Mouse (Mus musculus): ENCODE data around the gene Eif4a1.
A peak's percentile ranks its signal among the peaks of the same experiment; 100 is the strongest.

Gene Eif4a1

GRCm38 (mm10) chr11:69699595-69699994 is 27.4 kb upstream of the Eif4a1 start:
- no peak for DNase-seq (ENCODE audit: low spot score)

GRCm38 (mm10) chr11:69698574-69698973 is 26.4 kb upstream of the Eif4a1 start:
- DNase-seq (ENCODE audit: low spot score) = no peak

GRCm38 (mm10) chr11:69697396-69697795 is 25.2 kb upstream of the Eif4a1 start:
- no peak for DNase-seq (ENCODE audit: low spot score)

- peak; percentile 75 for DNase-seq (ENCODE audit: low spot score)
These were observed 23.3 kb upstream of the Eif4a1 start, which contains the start of the genes Tnfsf12 and Tnfsfm13 for GRCm38 (mm10) chr11:69695361-69696181. TSS of gene Tnfsf12 (minus strand) at chr11:69695849. TSS of gene Tnfsfm13 (minus strand) at chr11:69696098.

- DNase-seq (ENCODE audit: low spot score) = no peak
These were observed 22.8 kb upstream of the Eif4a1 start for GRCm38 (mm10) chr11:69695046-69695360.

GRCm38 (mm10) chr11:69693421-69693965 is 21.3 kb upstream of the Eif4a1 start:
- DNase-seq (ENCODE audit: low spot score) = no peak

- no peak for DNase-seq (ENCODE audit: low spot score)
These were observed 20.6 kb upstream of the Eif4a1 start for GRCm38 (mm10) chr11:69692863-69693262.

GRCm38 (mm10) chr11:69692196-69692811 is 20.1 kb upstream of the Eif4a1 start:
- DNase-seq (ENCODE audit: low spot score) = no peak

- no peak for DNase-seq (ENCODE audit: low spot score)
These were observed 17.7 kb upstream of the Eif4a1 start for GRCm38 (mm10) chr11:69689891-69690290.

GRCm38 (mm10) chr11:69687061-69687460 is 14.8 kb upstream of the Eif4a1 start:
- no peak for DNase-seq (ENCODE audit: low spot score)

GRCm38 (mm10) chr11:69686377-69686776 is 14.2 kb upstream of the Eif4a1 start:
- DNase-seq (ENCODE audit: low spot score) = peak; percentile 88

- DNase-seq (ENCODE audit: low spot score) = peak; percentile 77
These were observed 13.4 kb upstream of the Eif4a1 start, which contains the start of gene Tnfsf13 for GRCm38 (mm10) chr11:69685526-69686148. TSS of gene Tnfsf13 (minus strand) at chr11:69685784.

- DNase-seq (ENCODE audit: low spot score) = no peak
These were observed 12.7 kb upstream of the Eif4a1 start for GRCm38 (mm10) chr11:69684936-69685335.

GRCm38 (mm10) chr11:69684128-69684745 is 12.0 kb upstream of the Eif4a1 start:
- DNase-seq (ENCODE audit: low spot score) = no peak

GRCm38 (mm10) chr11:69683576-69683975 is 11.4 kb upstream of the Eif4a1 start:
- DNase-seq (ENCODE audit: low spot score) = no peak

GRCm38 (mm10) chr11:69682840-69683533 is 10.8 kb upstream of the Eif4a1 start:
- peak; percentile 91 for DNase-seq (ENCODE audit: low spot score)

- DNase-seq (ENCODE audit: low spot score) = no peak
These were observed 10.1 kb upstream of the Eif4a1 start for GRCm38 (mm10) chr11:69682209-69682839.

- DNase-seq (ENCODE audit: low spot score) = peak; percentile 96
These were observed 9.3 kb upstream of the Eif4a1 start, which contains the start of gene Senp3 for GRCm38 (mm10) chr11:69681314-69682208. TSS of gene Senp3 (minus strand) at chr11:69682084.

- no peak for DNase-seq (ENCODE audit: low spot score)
These were observed 8.1 kb upstream of the Eif4a1 start for GRCm38 (mm10) chr11:69680136-69680855.
